Mouse (Mus musculus) adrenal gland, postnatal 14 days (tissue): ENCODE measurements around the gene Scel. TPM values are rescaled to one million over a fixed set of nuclear protein-coding genes. Genes with fewer than 3 reads are reported as not detected.

ENCODE experiments used
- DNase-seq: peaks from one replicate; pipeline ENCODE4 v3.0.0; 2021; ENCODE audit warnings: mixed read lengths
- total RNA-seq: library from RNA; stranded (reverse); gene quantifications from 2 replicates; pipeline ENCODE4 v1.2.3, GENCODE M21; 2021

The Scel gene
- total RNA-seq, 1 experiment from 2014 or later = not detected

- no peak for DNase-seq
These were observed 58.6 kb downstream of the Scel start for GRCm38 (mm10) chr14:103571598-103572320.

DNA sequence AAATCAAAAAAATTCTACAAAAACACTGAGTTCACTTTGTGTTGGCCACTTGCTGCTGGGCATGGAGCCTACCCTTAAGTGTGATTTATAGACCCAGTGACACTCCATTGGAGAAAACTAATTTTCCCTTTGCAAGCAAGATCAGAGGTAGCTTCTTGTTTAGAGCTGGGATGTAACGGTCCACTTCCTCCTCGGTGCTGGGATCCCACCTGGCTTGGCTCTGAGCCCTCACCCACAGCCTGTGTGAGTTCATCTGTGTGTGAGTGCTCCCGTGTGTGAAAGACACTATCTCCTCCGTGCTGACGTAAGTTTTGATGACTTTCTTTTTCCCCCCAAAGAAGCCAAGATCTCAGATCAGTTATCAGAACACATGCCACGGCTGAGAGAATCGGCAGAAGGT lies 62.7 kb downstream of the Scel start:
- no peak for DNase-seq

GRCm38 (mm10) chr14:103577011-103577410 lies 63.9 kb downstream of the Scel start:
- DNase-seq = no peak

DNA sequence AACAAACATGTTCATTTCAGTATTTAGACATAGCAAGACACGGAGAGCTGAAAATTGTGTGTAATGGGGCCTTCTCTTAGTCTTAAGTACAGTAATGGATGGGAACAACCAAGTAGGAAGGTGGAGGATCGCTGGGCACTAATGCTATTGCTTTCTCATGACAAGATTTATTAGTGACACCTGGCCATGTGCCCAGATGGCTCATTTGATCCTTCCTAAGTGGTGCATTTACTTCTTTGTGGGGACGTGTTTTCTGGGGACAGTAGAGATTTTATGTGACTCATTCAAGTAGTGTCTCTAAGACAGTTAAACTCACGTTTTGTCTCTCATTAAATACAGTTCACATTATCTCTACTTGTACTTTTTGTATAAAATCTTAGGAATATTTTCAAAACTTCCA lies 73.5 kb downstream of the Scel start:
- peak; percentile 66 for DNase-seq

DNA sequence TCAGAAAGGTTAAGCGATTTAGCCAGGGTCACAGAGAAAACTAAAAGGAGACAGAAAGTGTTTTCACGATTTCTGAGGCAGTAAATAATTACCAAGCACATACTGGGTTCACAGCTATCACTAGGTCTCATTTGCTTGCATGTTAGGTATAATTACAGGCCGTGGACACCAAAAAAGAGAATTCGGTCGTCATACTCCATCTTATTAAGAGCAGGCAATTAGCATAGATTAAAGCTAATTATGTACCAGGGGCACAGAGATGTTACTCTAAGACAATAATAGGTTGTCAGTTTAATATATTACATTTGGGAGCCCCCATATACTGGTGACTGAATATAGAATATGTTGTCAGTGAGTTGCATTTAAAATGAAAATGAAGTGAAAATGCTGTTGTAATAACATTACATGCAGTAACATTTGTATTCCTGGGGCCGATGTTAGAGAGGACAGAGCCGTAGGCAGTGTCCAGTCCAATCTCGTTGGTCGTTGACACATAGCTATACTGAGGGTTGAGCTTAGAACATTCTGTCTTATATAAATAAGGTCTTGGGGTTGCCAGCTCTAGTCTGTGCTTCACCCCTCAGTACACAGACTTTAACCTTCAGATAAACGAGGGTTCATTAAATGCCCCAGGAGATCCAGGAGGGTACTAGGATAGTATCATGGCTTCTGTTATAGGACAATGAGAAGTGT lies 74.2 kb downstream of the Scel start:
- DNase-seq = no peak

DNA sequence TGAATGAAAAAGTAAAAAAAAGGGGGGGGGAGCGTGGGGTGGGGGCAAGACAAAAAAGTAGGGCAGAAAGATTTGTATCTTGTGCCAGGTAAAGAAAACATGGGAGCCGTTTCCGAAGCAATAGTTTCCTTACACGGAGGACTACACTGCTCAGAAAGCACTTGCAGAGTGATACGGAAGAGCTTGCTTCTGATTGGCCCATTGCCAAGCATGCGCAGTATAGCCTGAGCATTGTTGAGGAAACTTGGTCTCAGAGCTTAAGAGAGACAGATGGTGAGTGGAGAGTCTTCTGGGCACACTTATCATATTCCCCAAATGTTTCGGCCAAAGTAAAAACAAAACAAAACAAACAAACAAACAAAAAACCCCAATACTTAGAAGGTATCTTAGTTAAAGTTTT lies 76.7 kb downstream of the Scel start:
- no peak for DNase-seq

DNA sequence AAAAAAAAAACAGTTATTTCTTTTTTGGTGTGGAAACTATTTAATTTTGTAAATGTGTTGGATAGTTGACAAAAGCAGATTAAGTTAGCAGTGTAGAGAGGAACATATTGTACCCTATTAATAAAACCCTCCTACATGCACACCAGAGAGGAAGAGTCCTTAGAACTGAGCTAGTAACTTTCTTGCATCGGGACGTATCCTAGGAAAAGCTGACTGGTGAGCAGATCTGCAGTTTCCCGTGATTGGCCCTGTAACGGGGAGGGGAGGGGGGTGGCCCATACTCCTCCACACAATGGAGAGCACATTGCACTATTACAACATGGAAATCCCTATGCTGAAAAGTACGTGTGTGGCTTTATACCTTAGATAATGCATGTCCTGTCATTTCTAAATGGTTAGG lies 82.7 kb downstream of the Scel start:
- no peak for DNase-seq

GRCm38 (mm10) chr14:103608063-103608462 lies 94.9 kb downstream of the Scel start:
- DNase-seq = no peak

GRCm38 (mm10) chr14:103613573-103614271 lies 100.6 kb downstream of the Scel start:
- DNase-seq = no peak

GRCm38 (mm10) chr14:103614272-103614587 lies 101.1 kb downstream of the Scel start:
- DNase-seq = no peak

- DNase-seq = no peak
These were observed 106.6 kb downstream of the Scel start for GRCm38 (mm10) chr14:103619756-103620155.

- DNase-seq = no peak
These were observed 108.1 kb downstream of the Scel start for GRCm38 (mm10) chr14:103621207-103621606.

- no peak for DNase-seq
These were observed 113.0 kb downstream of the Scel start for GRCm38 (mm10) chr14:103626100-103626499.

GRCm38 (mm10) chr14:103629639-103630364 lies 116.7 kb downstream of the Scel start:
- DNase-seq = no peak

GRCm38 (mm10) chr14:103630545-103630944 lies 117.4 kb downstream of the Scel start:
- DNase-seq = no peak

GRCm38 (mm10) chr14:103643933-103644332 lies 130.8 kb downstream of the Scel start:
- DNase-seq = no peak

DNA sequence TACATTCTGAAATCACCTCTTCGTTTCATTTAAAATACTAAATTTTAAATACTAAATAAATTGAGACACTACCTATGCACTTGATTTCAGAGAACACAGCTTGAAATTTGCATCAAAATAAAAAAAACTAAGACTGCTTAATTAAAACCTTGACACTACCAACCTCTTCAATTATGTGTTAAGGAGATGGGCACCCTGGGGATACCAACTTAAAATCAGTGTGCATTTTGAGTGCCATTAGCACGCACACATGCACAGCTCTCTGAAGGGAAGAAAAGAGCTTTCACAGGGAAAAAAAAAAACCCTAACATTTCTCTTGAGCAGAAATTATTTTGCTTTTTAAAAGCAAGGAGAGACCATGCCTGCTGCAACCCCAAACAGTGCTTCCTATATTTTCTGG lies 134.8 kb downstream of the Scel start:
- no peak for DNase-seq

DNA sequence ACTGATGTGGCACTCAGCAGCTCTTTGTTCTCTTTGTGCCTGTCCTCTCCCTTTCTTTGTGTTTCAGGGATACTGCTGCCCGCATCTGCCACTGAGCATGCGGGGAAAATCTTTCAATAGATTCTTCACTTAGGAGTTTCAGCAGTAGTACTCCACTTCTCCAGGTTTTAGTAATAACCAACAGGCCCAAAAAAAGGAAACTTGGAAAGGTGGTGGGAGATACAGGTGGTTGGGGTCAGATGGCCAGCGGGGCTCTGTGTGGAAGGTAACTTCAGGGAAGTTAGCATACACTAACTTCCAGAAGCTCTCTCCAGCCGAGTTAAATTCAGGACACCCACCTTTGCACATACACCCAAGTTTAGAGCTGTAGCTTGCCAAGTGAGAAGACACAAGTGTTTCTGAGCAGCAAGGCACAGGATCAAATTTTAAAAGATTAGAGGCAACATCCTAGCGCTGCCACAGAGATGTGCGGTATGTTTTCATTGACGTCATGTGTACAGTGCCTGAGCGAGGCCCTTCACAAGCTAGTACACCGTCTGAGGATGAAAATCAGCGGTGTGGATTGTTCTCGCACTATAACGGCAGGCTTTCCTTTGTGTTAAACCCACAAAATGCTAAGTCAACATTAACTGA lies 135.6 kb downstream of the Scel start:
- DNase-seq = no peak

GRCm38 (mm10) chr14:103649302-103649701 lies 136.2 kb downstream of the Scel start:
- no peak for DNase-seq

DNA sequence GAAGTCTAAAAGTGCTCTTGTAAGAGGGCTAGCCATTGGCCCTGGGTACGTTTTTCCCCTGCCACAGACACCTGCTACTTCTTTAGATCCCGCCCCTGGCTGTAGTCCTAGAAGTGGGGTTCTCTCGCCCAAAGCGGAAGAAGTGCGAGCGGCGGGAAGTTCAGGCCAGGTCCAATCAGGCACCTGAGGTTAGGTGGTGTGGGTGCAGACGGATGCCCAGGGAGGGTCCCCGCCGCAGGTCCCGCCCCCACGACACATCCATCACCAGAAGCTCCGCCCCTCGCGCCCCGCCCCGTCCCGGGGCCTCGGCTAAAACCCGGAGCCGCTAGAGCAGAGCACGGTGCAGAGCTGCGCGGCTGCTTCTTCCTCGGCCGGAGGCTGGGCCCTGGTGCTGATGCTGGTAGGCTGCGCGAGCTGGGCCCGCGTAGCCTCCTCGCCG lies 136.8 kb downstream of the Scel start, which contains the start of gene Slain1:
Slain1 (plus strand) TSS at position 333 of the 439 bp plus-strand sequence.
- peak; percentile 85 for DNase-seq

DNA sequence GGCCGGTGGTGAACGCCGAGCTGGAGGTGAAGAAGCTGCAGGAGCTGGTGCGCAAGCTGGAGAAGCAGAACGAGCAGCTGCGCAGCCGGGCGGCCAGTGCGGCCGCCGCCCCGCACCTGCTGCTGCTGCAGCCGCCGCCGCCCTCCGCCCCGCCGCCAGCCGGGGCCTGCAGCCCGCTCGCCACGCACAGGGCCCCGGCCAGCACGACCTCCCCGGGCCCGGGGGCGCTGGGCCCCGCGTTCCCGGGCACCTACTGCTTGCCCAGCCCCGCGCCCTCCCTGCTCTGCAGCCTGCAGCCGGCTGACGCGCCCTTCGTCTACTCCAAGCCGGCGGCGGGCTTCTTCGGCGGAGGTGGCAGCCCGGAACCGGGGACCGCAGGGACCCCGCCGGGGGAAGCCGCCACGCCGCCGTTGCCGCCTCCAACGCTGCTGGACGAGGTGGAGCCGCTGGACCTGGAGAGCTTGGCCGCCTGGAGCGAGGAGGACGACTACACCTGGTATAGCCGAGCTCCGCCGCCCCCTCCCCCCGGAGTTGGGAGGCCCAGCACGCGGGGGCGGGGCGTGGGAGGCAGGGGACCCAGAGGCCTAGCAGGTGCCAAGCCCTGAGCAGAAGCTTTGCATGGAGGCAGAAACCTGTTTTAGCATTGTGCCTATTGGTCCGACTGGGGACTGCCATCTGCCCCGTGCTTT lies 137.4 kb downstream of the Scel start:
- DNase-seq = peak; percentile 54
